ENCODE assay signal across 10 mouse cellular contexts in genomic region chr8:120308131-120308530, GRCm38 (mm10).
DNase-seq lines count a peak whose midpoint lies in the region; ATAC-seq and TF ChIP-seq lines count a peak whose summit lies in the region.
"Had no signal": no experiment of that assay in that cellular context is flagged by ENCODE, and none has a peak within 500 bp of the region (broad histone marks: within the 10 kb centered on the region; RNA-seq: fewer than 3 reads in every experiment).

No protein-coding gene starts in this region.

- TF ChIP-seq CTCF in intestine, postnatal 0 days (IDR thresholded peaks at IDR 0.05; ENCODE audit: low read depth), result no peak

- intact Hi-C loops in gastrocnemius, postnatal 36 days (cut with DNase I), result no loop called here

- no peak overlapping the region for H3K4me3 ChIP-seq in intestine, embryonic 15.5 days (replicated peaks)
- H3K4me3 ChIP-seq in intestine, postnatal 0 days (ENCODE audit: low read depth, low read length), result no peak overlapping the region
- no peak overlapping the region for H3K4me3 ChIP-seq in embryonic facial prominence, embryonic 14.5 days (ENCODE audit: low read depth, low read length)
- no peak overlapping the region for H3K4me3 ChIP-seq in hindbrain, embryonic 16.5 days (ENCODE audit: low read length)
- H3K4me3 ChIP-seq: liver, embryonic 15.5 days had no signal

- DNase-seq in embryonic facial prominence, embryonic 14.5 days (ENCODE audit: low spot score), result no peak
- peak; percentile 39 for DNase-seq in retina, embryonic 14.5 days (ENCODE audit: low spot score)
- DNase-seq in right cerebral cortex, adult 2 months (ENCODE audit: low spot score in 2 of 2), result no peak
- DNase-seq in ovary, postnatal 36 days (ENCODE audit: low spot score), result no peak
- no peak for DNase-seq in gastrocnemius, postnatal 36 days
- DNase-seq: kidney, postnatal 36 days had no signal

- 70% methylated on average over 8 of the region's 8 CpGs for WGBS in intestine, embryonic 15.5 days
- 69% methylated on average over 8 of the region's 8 CpGs for WGBS in intestine, postnatal 0 days
- 52% methylated on average over 6 of the region's 8 CpGs for WGBS in embryonic facial prominence, embryonic 14.5 days
- WGBS in hindbrain, embryonic 16.5 days, result 34% methylated on average over 8 of the region's 8 CpGs

- H3K9ac ChIP-seq in intestine, embryonic 15.5 days, result no peak overlapping the region
- H3K9ac ChIP-seq in intestine, postnatal 0 days (ENCODE audit: low read depth, low read length), result no peak overlapping the region
- peak overlapping the region; percentile 30; the same call in 1 of the 2 replicates for H3K9ac ChIP-seq in embryonic facial prominence, embryonic 14.5 days (ENCODE audit: low read depth, low read length)
- no peak overlapping the region; the same call in none of the 2 replicates for H3K9ac ChIP-seq in hindbrain, embryonic 16.5 days (ENCODE audit: low read depth, low read length)
- H3K9ac ChIP-seq: liver, embryonic 15.5 days had no signal

- no peak for ATAC-seq in intestine, embryonic 15.5 days
- no peak for ATAC-seq in intestine, postnatal 0 days
- ATAC-seq in embryonic facial prominence, embryonic 14.5 days (ENCODE audit: low read depth), result no peak
- no peak for ATAC-seq in hindbrain, embryonic 16.5 days

- H3K9me3 ChIP-seq in intestine, embryonic 15.5 days, result no peaks in the 10 kb centered on the region
- H3K9me3 ChIP-seq in intestine, postnatal 0 days (ENCODE audit: control insufficient read depth), result no peaks in the 10 kb centered on the region
- no peaks in the 10 kb centered on the region for H3K9me3 ChIP-seq in embryonic facial prominence, embryonic 14.5 days (ENCODE audit: control insufficient read depth, low read length)
- H3K9me3 ChIP-seq in hindbrain, embryonic 16.5 days (ENCODE audit: control insufficient read depth, low read length), result no peaks in the 10 kb centered on the region
- H3K9me3 ChIP-seq: liver, embryonic 15.5 days had no signal

- H3K4me2 ChIP-seq in intestine, embryonic 15.5 days (replicated peaks), result no peak overlapping the region
- no peak overlapping the region for H3K4me2 ChIP-seq in intestine, postnatal 0 days (replicated peaks; ENCODE audit: low read depth)
- H3K4me2 ChIP-seq in embryonic facial prominence, embryonic 14.5 days (ENCODE audit: low read depth, low read length), result no peak overlapping the region
- no peak overlapping the region for H3K4me2 ChIP-seq in hindbrain, embryonic 16.5 days (ENCODE audit: low read length)
- H3K4me2 ChIP-seq: liver, embryonic 15.5 days had no signal

- 0 out of 2 replicates have a peak overlapping the region, but pooled peaks have one; percentile 13 for H3K27ac ChIP-seq in intestine, embryonic 15.5 days
- no peak overlapping the region for H3K27ac ChIP-seq in intestine, postnatal 0 days (ENCODE audit: low read depth, low read length)
- H3K27ac ChIP-seq in embryonic facial prominence, embryonic 14.5 days (replicated peaks; ENCODE audit: low read depth, low read length), result 0 out of 2 replicates have a peak overlapping the region, but pooled peaks have one; percentile 33
- peak overlapping the region; percentile 64 for H3K27ac ChIP-seq in hindbrain, embryonic 16.5 days (ENCODE audit: low read depth, low read length)
- H3K27ac ChIP-seq: liver, embryonic 15.5 days had no signal

- peaks cover 39% of the 10 kb centered on the region for H3K4me1 ChIP-seq in intestine, embryonic 15.5 days (replicated peaks)
- no peaks in the 10 kb centered on the region for H3K4me1 ChIP-seq in intestine, postnatal 0 days (replicated peaks; ENCODE audit: control insufficient read depth, insufficient read depth, low read length)
- peaks cover 45% of the 10 kb centered on the region for H3K4me1 ChIP-seq in embryonic facial prominence, embryonic 14.5 days (ENCODE audit: control insufficient read depth, insufficient read depth, low read length)
- peaks cover 53% of the 10 kb centered on the region for H3K4me1 ChIP-seq in hindbrain, embryonic 16.5 days (ENCODE audit: control insufficient read depth, insufficient read depth, low read depth, low read length)

- H3K36me3 ChIP-seq in intestine, embryonic 15.5 days, result no peaks in the 10 kb centered on the region
- no peaks in the 10 kb centered on the region for H3K36me3 ChIP-seq in intestine, postnatal 0 days (ENCODE audit: control insufficient read depth, insufficient read depth)
- H3K36me3 ChIP-seq in embryonic facial prominence, embryonic 14.5 days (ENCODE audit: control insufficient read depth, insufficient read depth, low read length), result no peaks in the 10 kb centered on the region
- H3K36me3 ChIP-seq in hindbrain, embryonic 16.5 days (ENCODE audit: control insufficient read depth, insufficient read depth, low read length), result no peaks in the 10 kb centered on the region
- H3K36me3 ChIP-seq: liver, embryonic 15.5 days had no signal

- no peaks in the 10 kb centered on the region for H3K27me3 ChIP-seq in intestine, embryonic 15.5 days (replicated peaks)
- H3K27me3 ChIP-seq in intestine, postnatal 0 days (replicated peaks; ENCODE audit: control insufficient read depth, insufficient read depth, low read length), result no peaks in the 10 kb centered on the region
- no peaks in the 10 kb centered on the region for H3K27me3 ChIP-seq in embryonic facial prominence, embryonic 14.5 days (replicated peaks; ENCODE audit: control insufficient read depth, insufficient read depth, low read length)
- no peaks in the 10 kb centered on the region; the same call in 1 of the 2 replicates for H3K27me3 ChIP-seq in hindbrain, embryonic 16.5 days (replicated peaks; ENCODE audit: control insufficient read depth, insufficient read depth, low read length)
